Mouse (Mus musculus) kidney, adult 2 months (tissue): ENCODE measurements around the gene Epb41. TPM values are rescaled to one million over a fixed set of nuclear protein-coding genes. Genes with fewer than 3 reads are reported as not detected.

Experiments used
- DNase-seq: peaks from one replicate; pipeline ENCODE4 v3.0.0; 2021
- H3K27ac ChIP-seq: fragments of 200-500 bp; 2 replicates; pipeline ENCODE4 v1.5.1; 2012; ENCODE audit warnings: low read depth, low read length, control low read depth, inconsistent platforms; ENCODE audit not compliant: insufficient read depth
- H3K27me3 ChIP-seq: fragments of 200-500 bp; replicated peaks from 2 replicates; pipeline ENCODE4 v1.6.1; 2012; ENCODE audit warnings: mild to moderate bottlenecking, moderate library complexity, low read length, inconsistent platforms; ENCODE audit not compliant: control insufficient read depth, insufficient read depth
- H3K36me3 ChIP-seq: fragments of 200-500 bp; 2 replicates; pipeline ENCODE4 v1.6.1; 2012; ENCODE audit warnings: mild to moderate bottlenecking, moderate library complexity, low read length, inconsistent platforms; ENCODE audit not compliant: control insufficient read depth, insufficient read depth
- H3K4me1 ChIP-seq: fragments of 200-500 bp; 2 replicates; pipeline ENCODE4 v1.6.1; 2011; ENCODE audit warnings: low read length; ENCODE audit not compliant: control insufficient read depth, insufficient read depth
- H3K4me3 ChIP-seq: fragments of 200-500 bp; 2 replicates; pipeline ENCODE4 v1.5.1; 2011; ENCODE audit warnings: mild to moderate bottlenecking, low read depth, low read length, control low read depth; ENCODE audit not compliant: insufficient read depth
- CTCF ChIP-seq: fragments of 200-500 bp; conservative IDR thresholded peaks from 2 replicates; pipeline ENCODE4 v1.5.1; 2011; ENCODE audit warnings: low read depth, mild to moderate bottlenecking, control low read depth, low read length, moderate library complexity, mixed read lengths; ENCODE audit not compliant: insufficient read depth, insufficient read length
- POLR2A ChIP-seq: fragments of 200-500 bp; IDR thresholded peaks from one replicate; pipeline ENCODE4 v1.6.1; 2011; ENCODE audit warnings: low read depth, low read length, control low read depth
- WGBS: fragments of 180-500 bp; shearing (Covaris S2); methylation state at CpG from one replicate; pipeline ENCODE4 v1.1.7; 2018; 5-methylcytosine and 5-hydroxymethylcytosine counted together
- polyA plus RNA-seq: library from polyadenylated mRNA; depleted of rRNA; stranded (reverse); fragments of >200 nt; gene quantifications from 2 replicates; pipeline ENCODE4 v1.2.3, GENCODE M21; 2012

Epb41 gene
- polyA plus RNA-seq, 1 experiment: 73.8 TPM

DNA sequence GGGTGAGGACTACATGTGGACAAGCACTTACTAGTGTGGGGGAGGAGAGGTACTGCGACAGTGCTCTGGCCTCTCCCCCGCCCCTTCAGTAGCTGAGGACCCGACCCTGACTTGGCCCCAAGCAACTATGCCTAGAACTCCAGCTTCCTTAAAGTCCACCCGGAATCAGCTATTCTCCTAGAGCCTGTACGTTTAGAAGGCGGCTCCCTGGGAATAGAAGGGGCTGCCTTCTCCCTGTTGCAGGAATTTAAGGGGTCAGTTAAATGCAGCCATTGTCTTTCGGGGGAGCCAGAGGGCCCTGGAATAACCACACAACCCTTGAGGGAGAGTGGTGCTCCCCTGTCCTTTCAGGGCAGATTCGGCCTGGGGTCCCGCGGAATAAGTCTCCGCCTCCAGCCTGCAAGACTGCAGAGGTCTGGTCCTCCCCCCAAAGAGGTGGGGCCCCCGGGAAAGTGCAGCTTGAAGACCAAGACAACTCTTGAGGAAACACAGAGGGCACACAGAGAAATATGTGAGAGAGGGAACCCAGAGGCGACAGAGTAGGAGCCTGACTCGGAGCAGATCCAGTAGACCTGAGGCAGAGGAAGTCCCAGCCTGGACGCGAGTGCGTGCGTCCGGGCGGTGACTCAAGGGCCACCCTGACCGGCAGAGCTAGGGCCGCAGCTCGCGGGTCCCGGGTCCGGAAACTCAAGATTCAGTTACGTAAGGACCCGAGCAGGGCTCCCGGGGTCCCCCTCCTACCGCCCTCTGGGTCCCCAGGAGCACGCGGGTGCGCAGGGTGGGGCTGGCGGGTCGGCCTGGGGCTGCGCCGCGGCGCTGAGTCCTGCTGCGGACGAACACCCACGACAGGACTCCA, 816 bp downstream of the Epb41 start, which contains the start of gene Gm10300:
Gene Gm10300 (plus strand): TSS at position 621 of the 856 bp plus-strand sequence.
- H3K27me3 ChIP-seq: no peaks in the 10 kb centered on the region
- H3K4me3 ChIP-seq: peak within 1 kb of the TSS; percentile 91
- H3K36me3 ChIP-seq: no peaks in the 10 kb centered on the region; the same call in 1 of the 2 replicates
- no peak for TF ChIP-seq POLR2A
- no peak for TF ChIP-seq CTCF
- H3K4me1 ChIP-seq: peaks cover 38% of the 10 kb centered on the region
- peak within 1 kb of the TSS; percentile 97 for H3K27ac ChIP-seq
- DNase-seq: peak; percentile 68
- 2% methylated on average over 42 of the region's 42 CpGs for WGBS

DNA sequence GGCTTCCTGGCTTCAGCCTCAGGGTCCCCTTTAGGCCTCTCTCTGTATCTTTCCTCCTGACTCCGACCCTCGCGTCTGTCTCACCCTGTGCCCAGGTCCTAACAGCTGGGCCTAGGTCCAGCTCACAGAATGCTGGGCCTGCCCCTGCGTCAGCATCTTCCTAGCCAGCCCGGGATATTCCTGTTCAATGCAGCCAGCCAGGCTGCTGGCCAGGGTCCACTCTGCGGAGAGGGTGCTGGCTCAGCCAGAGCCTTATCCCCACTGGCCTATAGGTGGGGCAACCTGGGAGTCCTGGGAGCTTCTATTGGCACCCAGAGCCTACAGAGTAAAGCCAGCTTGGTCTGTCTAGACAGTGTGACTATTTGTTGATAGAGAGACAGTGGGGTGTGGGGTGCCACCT, 2.2 kb downstream of the Epb41 start:
- Histone ChIP-seq H3K27ac (peak overlapping the region; percentile 83), H3K36me3 (no peaks in the 10 kb centered on the region; the same call in 1 of the 2 replicates), H3K4me1 (peaks cover 42% of the 10 kb centered on the region), H3K4me3 (peak overlapping the region; percentile 45), H3K27me3 (no peaks in the 10 kb centered on the region)
- peak; percentile 94 for DNase-seq
- TF ChIP-seq CTCF: peak; percentile 35
- no peak for TF ChIP-seq POLR2A
- WGBS: 32% methylated on average over 6 of the region's 6 CpGs

DNA sequence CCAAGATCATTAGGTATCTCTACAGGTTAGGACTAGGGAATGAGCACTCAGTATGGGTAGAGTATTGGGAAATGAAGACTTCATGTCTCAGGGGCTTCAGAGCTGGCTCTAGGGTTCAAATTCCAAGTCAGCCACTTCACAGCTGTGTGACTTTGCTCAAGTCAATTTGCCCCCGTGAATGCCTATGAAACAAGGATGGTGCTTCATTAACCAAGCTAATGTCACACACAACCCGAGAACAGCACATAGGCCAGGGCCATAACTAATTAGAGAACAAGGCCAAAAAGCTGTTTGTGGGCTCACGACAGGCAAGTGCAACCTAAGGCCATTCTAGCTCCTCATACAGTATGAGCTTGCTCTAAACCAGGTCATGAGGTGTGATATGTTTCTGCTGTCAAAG, 3.0 kb downstream of the Epb41 start:
- H3K4me1 ChIP-seq: peaks cover 50% of the 10 kb centered on the region
- WGBS: 39% methylated on average over 3 of the region's 3 CpGs
- peak; percentile 68 for DNase-seq

DNA sequence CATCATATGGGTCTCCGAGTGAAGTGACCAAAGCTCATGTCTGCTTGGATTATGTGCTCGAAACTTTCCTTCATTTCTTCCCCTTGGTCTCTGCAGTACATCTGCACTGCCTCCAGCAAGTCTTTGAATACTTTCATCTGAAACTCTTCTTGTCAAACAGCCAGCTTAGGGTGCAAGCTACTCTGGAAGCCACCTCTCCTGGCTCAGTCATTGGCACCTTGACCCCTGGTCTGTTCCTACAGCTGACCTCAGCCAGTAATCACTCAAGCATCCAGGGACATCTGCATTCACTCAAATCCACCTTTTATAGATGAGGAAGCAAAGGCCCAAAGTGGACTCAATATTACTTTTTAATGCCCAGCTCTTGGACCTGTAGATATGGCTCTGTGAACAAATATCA, 3.4 kb downstream of the Epb41 start:
- 69% methylated on average over 2 of the region's 2 CpGs for WGBS
- Histone ChIP-seq H3K4me3 (no peak overlapping the region), H3K27ac (peak overlapping the region; percentile 83), H3K4me1 (peaks cover 54% of the 10 kb centered on the region), H3K36me3 (no peaks in the 10 kb centered on the region; the same call in 1 of the 2 replicates), H3K27me3 (no peaks in the 10 kb centered on the region)
- TF ChIP-seq CTCF: no peak
- no peak for TF ChIP-seq POLR2A
- DNase-seq: peak; percentile 80

More for the DNA sequence above, 3.0 kb downstream of the Epb41 start:
- TF ChIP-seq POLR2A (no peak), CTCF (no peak)
- Histone ChIP-seq H3K36me3 (no peaks in the 10 kb centered on the region; the same call in 1 of the 2 replicates), H3K4me3 (no peak overlapping the region), H3K27me3 (no peaks in the 10 kb centered on the region), H3K27ac (peak overlapping the region; percentile 83)

DNA sequence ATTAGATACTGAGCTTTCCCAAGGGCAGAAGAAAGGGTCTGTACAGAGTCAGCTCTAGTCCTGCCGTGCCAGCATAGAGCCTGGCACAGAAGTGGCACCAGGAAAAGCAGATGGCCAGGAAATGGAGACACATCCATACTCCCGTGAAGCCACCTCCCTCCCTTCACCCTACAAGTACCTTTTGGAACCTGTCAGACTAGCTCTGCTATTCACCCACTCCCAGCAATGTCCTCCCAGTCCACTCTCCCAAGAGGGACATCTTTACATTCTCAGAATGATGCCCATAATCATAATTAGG, 7.2 kb downstream of the Epb41 start:
- 31% methylated on average over 2 of the region's 2 CpGs for WGBS
- no peak overlapping the region for H3K4me3 ChIP-seq
- H3K36me3 ChIP-seq: no peaks in the 10 kb centered on the region; the same call in 1 of the 2 replicates
- H3K27ac ChIP-seq: peak overlapping the region; percentile 91
- no peak for DNase-seq
- TF ChIP-seq POLR2A: no peak
- no peak for TF ChIP-seq CTCF
- no peaks in the 10 kb centered on the region for H3K27me3 ChIP-seq
- peaks cover 77% of the 10 kb centered on the region for H3K4me1 ChIP-seq

DNA sequence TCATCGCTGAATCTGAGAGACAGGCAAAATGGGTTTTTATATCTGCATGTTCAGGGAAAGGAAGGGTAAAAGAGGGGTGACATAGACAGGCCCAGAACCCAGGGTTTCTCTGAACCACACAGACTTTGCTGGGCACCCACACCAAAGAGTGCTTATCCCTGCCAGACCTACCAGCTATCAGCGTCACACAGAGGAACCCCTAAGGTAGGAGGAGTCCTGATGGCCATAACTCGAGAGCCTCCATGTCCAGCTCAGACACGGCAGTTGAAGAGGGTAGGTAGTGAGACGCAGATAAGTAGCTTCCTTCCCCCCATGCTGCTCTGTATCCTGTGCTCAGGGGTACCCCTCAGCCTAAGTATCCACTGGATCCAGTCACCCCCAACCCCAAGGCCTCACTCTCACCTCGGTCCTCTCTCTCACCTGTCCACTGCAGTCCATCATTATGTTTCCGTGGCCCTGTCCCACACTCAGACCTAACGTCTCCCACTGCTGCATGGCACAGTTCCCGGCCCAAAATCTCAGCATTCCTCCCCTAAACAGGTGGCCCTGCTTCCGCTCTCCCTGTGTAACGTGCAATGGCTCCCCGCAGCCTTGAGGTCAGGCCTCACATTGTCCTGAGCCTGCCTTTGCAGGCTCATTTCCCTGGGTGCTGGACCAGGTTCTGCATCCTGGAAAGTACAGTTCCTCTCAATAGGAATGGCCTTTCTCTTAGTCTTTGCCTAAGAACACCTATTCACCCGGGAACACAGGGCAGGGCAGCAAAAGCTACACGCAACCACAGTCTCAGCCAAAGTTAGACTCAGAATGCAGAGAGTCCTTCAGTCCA, 7.8 kb downstream of the Epb41 start:
- H3K36me3 ChIP-seq: no peaks in the 10 kb centered on the region; the same call in 1 of the 2 replicates
- peak; percentile 18 for DNase-seq
- no peak overlapping the region for H3K4me3 ChIP-seq
- peak overlapping the region; percentile 91 for H3K27ac ChIP-seq
- TF ChIP-seq POLR2A (no peak), CTCF (no peak)
- WGBS: 59% methylated on average over 14 of the region's 14 CpGs
- peaks cover 78% of the 10 kb centered on the region for H3K4me1 ChIP-seq
- no peaks in the 10 kb centered on the region for H3K27me3 ChIP-seq

DNA sequence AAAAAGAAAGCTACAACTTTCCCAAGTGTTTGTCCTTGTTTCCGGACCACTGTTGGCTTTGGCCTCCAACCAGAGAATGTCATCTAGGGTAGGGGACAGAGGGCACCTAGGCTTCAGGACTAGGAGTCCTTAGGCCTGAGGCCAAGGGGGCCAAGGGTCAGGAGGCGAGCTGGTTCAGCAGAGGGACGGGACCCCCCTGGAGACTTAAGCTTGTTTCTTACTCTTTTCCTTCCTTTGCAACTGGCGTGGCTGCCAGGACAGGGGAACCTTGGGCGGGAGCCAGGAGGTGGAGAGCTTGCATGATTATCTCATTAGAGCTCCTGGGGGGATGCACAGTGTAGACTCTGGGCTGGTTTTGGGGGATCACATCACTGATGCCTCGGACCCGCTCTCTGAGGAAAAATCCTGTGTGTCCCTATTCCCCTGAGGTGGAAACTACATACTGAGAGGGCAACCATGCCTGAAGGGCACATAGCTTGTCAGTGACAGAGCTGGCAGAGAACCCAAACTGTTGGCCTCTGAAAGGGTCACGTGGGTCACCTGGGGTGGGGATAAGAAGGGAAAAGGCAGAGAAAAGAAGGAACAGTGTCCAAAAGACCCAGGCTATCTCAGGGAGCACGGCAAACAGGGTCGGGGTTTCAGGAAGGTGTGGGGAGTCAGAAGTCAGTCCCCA, 8.9 kb downstream of the Epb41 start:
- H3K27ac ChIP-seq: peak overlapping the region; percentile 91
- peak; percentile 96 for DNase-seq

More for the DNA sequence above, 8.9 kb downstream of the Epb41 start:
- no peak overlapping the region for H3K4me3 ChIP-seq
- WGBS: 12% methylated on average over 10 of the region's 10 CpGs
- TF ChIP-seq CTCF: no peak
- TF ChIP-seq POLR2A: no peak
- H3K36me3 ChIP-seq: no peaks in the 10 kb centered on the region; the same call in 1 of the 2 replicates
- no peaks in the 10 kb centered on the region for H3K27me3 ChIP-seq
- H3K4me1 ChIP-seq: peaks cover 72% of the 10 kb centered on the region
